Mouse (Mus musculus) regulatory T cell (primary cell): ENCODE results near the gene Smok2a.
"Not testable (repeated sequence)": the region's sequence is repeated elsewhere in the genome, so short reads cannot be mapped to it uniquely, and the experiment has no call there.

ENCODE experiments used
- in situ Hi-C: fragments of 300-600 bp; cut with MboI, MseI; formaldehyde crosslinking; loops from one replicate; pipeline ENCODE4 v1.15.1; 2025; ENCODE audit warnings: high pct_unique_total_duplicates

Gene Smok2a

GRCm38 (mm10) chr17:13212136-13212850, 8.7 kb upstream of the Smok2a start:
- in situ Hi-C loops: loop anchor here (5.0 kb wide), 1 partner anchor 95 kb away; no protein-coding TSS in a partner anchor

- in situ Hi-C loops: loop anchor here (5.0 kb wide), 1 partner anchor 93 kb away; no protein-coding TSS in a partner anchor
Measured at GRCm38 (mm10) chr17:13214169-13214568, 6.8 kb upstream of the Smok2a start.

GRCm38 (mm10) chr17:13215595-13215994, 5.4 kb upstream of the Smok2a start:
- in situ Hi-C loops: no loop called here

- in situ Hi-C loops: not testable (repeated sequence)
Measured at GRCm38 (mm10) chr17:13221921-13222320, 933 bp downstream of the Smok2a start.

GRCm38 (mm10) chr17:13229957-13230356, 9.0 kb downstream of the Smok2a start, which contains the start of gene Smok2b:
Gene Smok2b (plus strand): TSS chr17:13230257.
- in situ Hi-C loops: loop anchor here (10.0 kb wide), 1 partner anchor 215 kb away; no protein-coding TSS in a partner anchor

GRCm38 (mm10) chr17:13239461-13239860, 18.5 kb downstream of the Smok2a start:
- in situ Hi-C loops: loop anchor here (10.0 kb wide), 1 partner anchor 205 kb away; no protein-coding TSS in a partner anchor

GRCm38 (mm10) chr17:13240807-13241727, 20.1 kb downstream of the Smok2a start:
- in situ Hi-C loops: not testable (repeated sequence)

GRCm38 (mm10) chr17:13254786-13255185, 33.8 kb downstream of the Smok2a start:
- in situ Hi-C loops: loop anchor here (5.0 kb wide), 1 partner anchor 288 kb away; no protein-coding TSS in a partner anchor
